ENCODE assay signal across 7 mouse cellular contexts in the genomic region with DNA sequence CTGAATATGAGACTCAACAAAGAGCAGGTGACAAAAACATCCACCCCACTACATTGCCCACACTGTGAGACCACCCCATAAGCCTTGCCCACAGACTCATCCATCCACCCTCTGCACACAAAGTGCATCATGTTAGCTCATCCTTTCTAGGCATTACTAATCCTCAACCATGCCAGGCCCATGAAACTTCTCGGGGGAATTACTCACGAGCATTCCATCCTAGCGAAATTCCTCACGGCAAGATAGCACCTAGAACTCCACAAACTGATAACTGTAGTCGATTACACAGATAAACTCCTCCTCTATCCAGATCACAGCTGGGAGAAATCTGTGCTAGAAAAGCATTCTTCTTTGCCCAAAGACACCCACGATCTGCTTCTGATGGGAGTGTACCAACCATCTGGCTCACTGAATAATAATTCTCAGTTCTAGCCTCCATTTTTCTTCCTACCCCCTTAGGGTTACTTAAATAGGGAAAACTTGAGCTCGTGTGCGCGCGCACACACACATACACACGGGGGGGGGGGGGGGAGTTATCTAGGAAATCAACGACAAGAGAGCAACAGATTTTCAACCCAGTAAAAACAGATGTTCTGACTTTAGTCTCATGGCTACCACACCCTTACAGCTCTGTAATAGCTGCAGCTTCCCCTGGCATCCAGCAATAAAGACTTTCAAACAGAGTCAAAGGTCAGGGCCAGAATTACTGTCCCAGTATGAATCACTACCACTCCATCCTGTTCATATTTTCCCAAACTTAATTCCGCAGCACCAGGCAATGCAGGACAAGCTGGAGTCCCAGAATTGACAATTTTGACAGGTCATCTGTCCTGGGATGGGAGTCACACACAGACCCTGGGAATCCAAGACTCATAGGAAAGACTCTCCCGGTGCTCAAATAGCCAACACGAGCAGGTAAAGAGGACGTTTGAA. TPM values are rescaled to one million over a fixed set of nuclear protein-coding genes. Genes with fewer than 3 reads are reported as not detected.
DNase-seq lines count a peak whose midpoint lies in the region; ATAC-seq lines count a peak whose summit lies in the region.

No protein-coding gene starts in this region.

- 84% methylated on average over 16 of the region's 16 CpGs for WGBS in embryonic facial prominence, embryonic 10.5 days
- WGBS in hindbrain, embryonic 13.5 days: 82% methylated on average over 16 of the region's 16 CpGs
- WGBS in midbrain, embryonic 14.5 days: 81% methylated on average over 16 of the region's 16 CpGs

- H3K27ac ChIP-seq in embryonic facial prominence, embryonic 10.5 days (replicated peaks): no peak overlapping the region; the same call in 1 of the 2 replicates
- H3K27ac ChIP-seq in hindbrain, embryonic 13.5 days: 0 out of 2 replicates have a peak overlapping the region, but pooled peaks have one; percentile 23
- no peak overlapping the region for H3K27ac ChIP-seq in midbrain, embryonic 14.5 days (replicated peaks; ENCODE audit: low read depth, low read length)

- ATAC-seq in hindbrain, embryonic 13.5 days (ENCODE audit: low FRiP score): no peak
- ATAC-seq in midbrain, embryonic 14.5 days (ENCODE audit: low FRiP score, low TSS enrichment): no peak

- no peaks in the 10 kb centered on the region for H3K9me3 ChIP-seq in embryonic facial prominence, embryonic 10.5 days
- H3K9me3 ChIP-seq in hindbrain, embryonic 13.5 days: no peaks in the 10 kb centered on the region
- no peaks in the 10 kb centered on the region for H3K9me3 ChIP-seq in midbrain, embryonic 14.5 days (ENCODE audit: control insufficient read depth, low read length)

- H3K4me1 ChIP-seq in embryonic facial prominence, embryonic 10.5 days: peaks cover 36% of the 10 kb centered on the region
- peaks cover 55% of the 10 kb centered on the region for H3K4me1 ChIP-seq in hindbrain, embryonic 13.5 days (replicated peaks)
- peaks cover 26% of the 10 kb centered on the region for H3K4me1 ChIP-seq in midbrain, embryonic 14.5 days (ENCODE audit: control insufficient read depth, insufficient read depth, low read length)

- H3K36me3 ChIP-seq in embryonic facial prominence, embryonic 10.5 days (replicated peaks): peaks cover 16% of the 10 kb centered on the region
- H3K36me3 ChIP-seq in hindbrain, embryonic 13.5 days: no peaks in the 10 kb centered on the region
- no peaks in the 10 kb centered on the region for H3K36me3 ChIP-seq in midbrain, embryonic 14.5 days (ENCODE audit: control insufficient read depth, insufficient read depth, low read length)

- peak overlapping the region; percentile 91 for H3K4me2 ChIP-seq in hindbrain, embryonic 13.5 days
- peak overlapping the region; percentile 89; the same call in 1 of the 2 replicates for H3K4me2 ChIP-seq in midbrain, embryonic 14.5 days (ENCODE audit: low read length)

- H3K4me3 ChIP-seq in embryonic facial prominence, embryonic 10.5 days: peak overlapping the region; percentile 80
- peak overlapping the region; percentile 80; the same call in 1 of the 2 replicates for H3K4me3 ChIP-seq in hindbrain, embryonic 13.5 days
- no peak overlapping the region for H3K4me3 ChIP-seq in midbrain, embryonic 14.5 days (replicated peaks; ENCODE audit: low read depth, low read length)

- H3K9ac ChIP-seq in hindbrain, embryonic 13.5 days: peak overlapping the region; percentile 90
- no peak overlapping the region for H3K9ac ChIP-seq in midbrain, embryonic 14.5 days (replicated peaks; ENCODE audit: low read length)

- no peaks in the 10 kb centered on the region for H3K27me3 ChIP-seq in embryonic facial prominence, embryonic 10.5 days (replicated peaks; ENCODE audit: low read depth, poor library complexity, severe bottlenecking)
- no peaks in the 10 kb centered on the region for H3K27me3 ChIP-seq in hindbrain, embryonic 13.5 days
- H3K27me3 ChIP-seq in midbrain, embryonic 14.5 days (ENCODE audit: control insufficient read depth, insufficient read depth, low read length): no peaks in the 10 kb centered on the region

- peak; percentile 59 for DNase-seq in layer of hippocampus, adult 9-11 months
- no peak for DNase-seq in layer of hippocampus, postnatal 36 days
- DNase-seq in embryonic facial prominence, embryonic 10.5 days (ENCODE audit: low spot score): no peak
- no peak for DNase-seq in midbrain, embryonic 14.5 days
- no peak for DNase-seq in urinary bladder, postnatal 25 days (ENCODE audit: low spot score)
- no peak for DNase-seq in lung, postnatal 4 days

RNA-seq across cellular contexts. Expression of a gene that starts 2.1 kb away (rescaled TPM):
- total RNA-seq in layer of hippocampus, postnatal 36 days (2021): 10 to 100 TPM; 86.7 to 91.0 TPM
- polyA plus RNA-seq in embryonic facial prominence, embryonic 10.5 days (2016; fragmentation: Nextera tagmentation; extraction: Ambion mirVana): 49.6 and 53.5 TPM in 2 replicates
- 89.4 and 90.8 TPM in 2 replicates for polyA plus RNA-seq in hindbrain, embryonic 13.5 days (2015; fragmentation: Nextera tagmentation; extraction: Ambion mirVana)
- 100 and 115 TPM in 2 replicates for polyA plus RNA-seq in midbrain, embryonic 14.5 days (2014; fragmentation: Nextera tagmentation; extraction: Ambion mirVana)

RNA-seq across cellular contexts. Expression of a gene that starts 2.2 kb away (rescaled TPM):
- total RNA-seq in layer of hippocampus, postnatal 36 days (2021): 10 to 100 TPM; 27.5 to 34.3 TPM
- polyA plus RNA-seq in embryonic facial prominence, embryonic 10.5 days (2016; fragmentation: Nextera tagmentation; extraction: Ambion mirVana): 28.5 and 32.3 TPM in 2 replicates
- polyA plus RNA-seq in hindbrain, embryonic 13.5 days (2015; fragmentation: Nextera tagmentation; extraction: Ambion mirVana): 13.0 and 13.3 TPM in 2 replicates
- 8.1 and 12.0 TPM in 2 replicates for polyA plus RNA-seq in midbrain, embryonic 14.5 days (2014; fragmentation: Nextera tagmentation; extraction: Ambion mirVana)
